Mouse (Mus musculus) limb, embryonic 14.5 days (tissue): ENCODE results near the gene Zfp652. TPM values are rescaled to one million over a fixed set of nuclear protein-coding genes. Genes with fewer than 3 reads are reported as not detected.
A peak's percentile ranks its signal among the peaks of the same experiment; 100 is the strongest.

Experiments
- ATAC-seq: fragments of 200-750 bp; cut with Nextera tagmentation; 2 replicates; pipeline ENCODE4 v1.8.0; 2017; ENCODE audit warnings: low read depth, moderate number of reproducible peaks, moderate TSS enrichment; ENCODE audit not compliant: low FRiP score
- DNase-seq: peaks from one replicate; pipeline ENCODE4 v3.0.0-alpha.2; 2015; ENCODE audit warnings: low spot score
- H3K27ac ChIP-seq: fragments of 300-500 bp; sonication (generic); replicated peaks from 2 replicates; pipeline ENCODE4 v1.5.1; 2014; ENCODE audit warnings: low read depth, mild to moderate bottlenecking, low read length, moderate library complexity, mixed read lengths
- H3K27me3 ChIP-seq: fragments of 300-500 bp; sonication (generic); 2 replicates; pipeline ENCODE4 v1.6.1; 2014; ENCODE audit warnings: low read length, mixed read lengths; ENCODE audit not compliant: control insufficient read depth, insufficient read depth
- H3K36me3 ChIP-seq: fragments of 300-500 bp; sonication (generic); 2 replicates; pipeline ENCODE4 v1.6.1; 2014; ENCODE audit warnings: mild to moderate bottlenecking, low read length, moderate library complexity, mixed read lengths; ENCODE audit not compliant: control insufficient read depth, insufficient read depth
- H3K4me1 ChIP-seq: fragments of 300-500 bp; sonication (generic); 2 replicates; pipeline ENCODE4 v1.6.1; 2014; ENCODE audit warnings: antibody characterized with exemption, low read length, mixed read lengths; ENCODE audit not compliant: control insufficient read depth, insufficient read depth
- H3K4me2 ChIP-seq: fragments of 300-500 bp; sonication (generic); replicated peaks from 2 replicates; pipeline ENCODE4 v1.6.1; 2014; ENCODE audit warnings: low read depth, mild to moderate bottlenecking, low read length, moderate library complexity; ENCODE audit not compliant: severe bottlenecking
- H3K4me3 ChIP-seq: fragments of 300-500 bp; sonication (generic); replicated peaks from 2 replicates; pipeline ENCODE4 v1.5.1; 2014; ENCODE audit warnings: low read length
- H3K9ac ChIP-seq: fragments of 300-500 bp; sonication (generic); 2 replicates; pipeline ENCODE4 v1.6.1; 2014; ENCODE audit warnings: mild to moderate bottlenecking, low read depth, low read length, moderate library complexity; ENCODE audit not compliant: severe bottlenecking
- H3K9me3 ChIP-seq: fragments of 300-500 bp; sonication (generic); 2 replicates; pipeline ENCODE4 v1.6.1; 2016; ENCODE audit warnings: low read length; ENCODE audit not compliant: control insufficient read depth
- POLR2A ChIP-seq: fragments of 200-500 bp; IDR thresholded peaks from 2 replicates; pipeline ENCODE4 v1.8.0; 2012; ENCODE audit warnings: inconsistent platforms, mild to moderate bottlenecking, moderate library complexity, borderline replicate concordance; ENCODE audit not compliant: insufficient read depth, insufficient read length; ENCODE audit errors: extremely low read depth
- WGBS: fragments of 180-500 bp; shearing (Covaris S2); extraction: QIAGEN DNeasy Blood & Tissue Kit; methylation state at CpG from one replicate; pipeline ENCODE4 v1.1.7; 2014; 5-methylcytosine and 5-hydroxymethylcytosine counted together
- polyA plus RNA-seq, 2 experiments: library from polyadenylated mRNA; depleted of rRNA in 1 of 2; stranded (reverse) in 1 of 2; unstranded in 1 of 2; fragments of >200 nt; fragmentation: Nextera tagmentation in 1 of 2; extraction: Ambion mirVana in 1 of 2; gene quantifications; 2 replicates each; pipeline versions ENCODE4 v1.2.1 to v1.2.3; 2012 to 2014

The Zfp652 gene
- polyA plus RNA-seq, 2 experiments, result 13.8 to 25.3 TPM

GRCm38 (mm10) chr11:95827464-95828085 is 115.1 kb downstream of the Zfp652 start:
- H3K9me3 ChIP-seq, result no peaks in the 10 kb centered on the region
- DNase-seq, result peak; percentile 77
- ATAC-seq, result no peak
- H3K4me3 ChIP-seq, result no peak overlapping the region
- TF ChIP-seq POLR2A, result no peak
- peaks cover 15% of the 10 kb centered on the region for H3K4me1 ChIP-seq
- no peak overlapping the region for H3K4me2 ChIP-seq
- H3K27me3 ChIP-seq, result peaks cover 75% of the 10 kb centered on the region
- H3K9ac ChIP-seq, result no peak overlapping the region
- H3K36me3 ChIP-seq, result no peaks in the 10 kb centered on the region
- no peak overlapping the region for H3K27ac ChIP-seq
- WGBS, result 17% methylated on average over 3 of the region's 3 CpGs

GRCm38 (mm10) chr11:95828181-95828964 is 115.9 kb downstream of the Zfp652 start:
- Histone ChIP-seq H3K9ac (no peak overlapping the region), H3K27me3 (peaks cover 83% of the 10 kb centered on the region), H3K9me3 (no peaks in the 10 kb centered on the region), H3K4me1 (peaks cover 15% of the 10 kb centered on the region), H3K4me2 (no peak overlapping the region), H3K27ac (no peak overlapping the region), H3K36me3 (no peaks in the 10 kb centered on the region), H3K4me3 (no peak overlapping the region)
- 70% methylated on average over 11 of the region's 11 CpGs for WGBS
- no peak for DNase-seq
- ATAC-seq, result no peak
- no peak for TF ChIP-seq POLR2A

GRCm38 (mm10) chr11:95829526-95830050 is 117.1 kb downstream of the Zfp652 start:
- Histone ChIP-seq H3K27me3 (peaks cover 92% of the 10 kb centered on the region), H3K9me3 (no peaks in the 10 kb centered on the region), H3K36me3 (no peaks in the 10 kb centered on the region), H3K27ac (no peak overlapping the region), H3K4me2 (no peak overlapping the region), H3K9ac (no peak overlapping the region), H3K4me1 (peaks cover 14% of the 10 kb centered on the region), H3K4me3 (peak overlapping the region; percentile 33; the same call in 1 of the 2 replicates)
- no peak for DNase-seq
- WGBS, result 29% methylated on average over 4 of the region's 4 CpGs
- no peak for TF ChIP-seq POLR2A
- ATAC-seq, result no peak

GRCm38 (mm10) chr11:95830411-95831275 is 118.2 kb downstream of the Zfp652 start:
- Histone ChIP-seq H3K4me1 (peaks cover 9% of the 10 kb centered on the region; the same call in 1 of the 2 replicates), H3K9ac (0 out of 2 replicates have a peak overlapping the region, but pooled peaks have one; percentile 28), H3K27ac (no peak overlapping the region), H3K9me3 (no peaks in the 10 kb centered on the region), H3K4me2 (peak overlapping the region; percentile 43), H3K27me3 (peaks cover 92% of the 10 kb centered on the region), H3K4me3 (peak overlapping the region; percentile 33), H3K36me3 (no peaks in the 10 kb centered on the region)
- DNase-seq (no peak), ATAC-seq (no peak)
- WGBS, result 2% methylated on average over 80 of the region's 80 CpGs
- no peak for TF ChIP-seq POLR2A

GRCm38 (mm10) chr11:95831276-95831619 is 118.8 kb downstream of the Zfp652 start:
- Histone ChIP-seq H3K4me3 (peak overlapping the region; percentile 33), H3K4me2 (peak overlapping the region; percentile 43), H3K4me1 (peaks cover 15% of the 10 kb centered on the region), H3K36me3 (no peaks in the 10 kb centered on the region), H3K9ac (0 out of 2 replicates have a peak overlapping the region, but pooled peaks have one; percentile 16), H3K9me3 (no peaks in the 10 kb centered on the region), H3K27me3 (peaks cover 97% of the 10 kb centered on the region), H3K27ac (no peak overlapping the region)
- 8% methylated on average over 10 of the region's 10 CpGs for WGBS
- DNase-seq (no peak), ATAC-seq (no peak)
- TF ChIP-seq POLR2A, result no peak
